Mouse (Mus musculus): ENCODE results near the gene Eln. TPM values are rescaled to one million over a fixed set of nuclear protein-coding genes. Genes with fewer than 3 reads are reported as not detected.

The Eln gene
- 2.0 and 3.4 TPM in 2 replicates for polyA plus RNA-seq (2014; fragmentation: Nextera tagmentation; extraction: Ambion mirVana)

DNA sequence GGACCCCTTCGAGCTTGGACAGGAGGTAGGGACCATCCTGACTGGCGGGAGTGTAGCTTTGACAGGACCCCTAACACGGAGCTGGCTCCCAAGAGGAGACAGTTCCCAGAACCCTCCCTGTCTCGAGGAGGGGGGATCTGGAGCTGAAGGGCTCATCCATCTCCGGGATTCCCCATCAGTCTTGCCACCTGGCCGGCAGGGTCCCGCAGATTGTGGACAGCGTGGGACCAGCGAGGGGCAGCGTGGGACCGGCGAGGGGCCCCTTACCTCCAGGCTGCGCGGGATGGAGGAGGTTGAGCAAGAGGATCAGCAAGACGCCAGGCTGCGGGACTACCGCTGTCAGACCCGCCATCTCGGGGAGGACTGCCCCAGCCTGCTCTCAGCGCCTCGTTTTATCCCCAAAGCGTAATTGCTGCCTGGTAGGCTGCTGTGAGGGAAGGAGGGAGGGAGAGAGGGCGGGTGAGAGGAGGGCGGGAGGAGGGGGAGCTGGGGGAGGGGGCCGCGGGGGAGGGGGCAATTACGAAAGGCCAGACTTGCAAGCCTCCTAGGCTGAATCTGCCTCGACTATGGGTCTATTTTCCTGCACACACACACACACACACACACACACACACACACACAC is at the start of gene Eln:
Eln (minus strand) TSS at position 434 of the 622 bp plus-strand sequence.
- DNase-seq (peak; percentile 71), ATAC-seq (ENCODE audit: low FRiP score, low TSS enrichment) (peak; percentile 65)
- no peaks in the 10 kb centered on the region for H3K36me3 ChIP-seq (ENCODE audit: control insufficient read depth, insufficient read depth, low read length)
- H3K4me2 ChIP-seq (ENCODE audit: low read length): peak within 1 kb of the TSS; percentile 77
- peak within 1 kb of the TSS; percentile 62 for H3K9ac ChIP-seq (replicated peaks; ENCODE audit: low read length)
- no peaks in the 10 kb centered on the region for H3K9me3 ChIP-seq (ENCODE audit: control insufficient read depth, low read length)
- no peaks in the 10 kb centered on the region for H3K27me3 ChIP-seq (ENCODE audit: control insufficient read depth, insufficient read depth, low read length)
- 2% methylated on average over 25 of the region's 28 CpGs for WGBS
- H3K4me1 ChIP-seq (ENCODE audit: control insufficient read depth, insufficient read depth, low read length): no peaks in the 10 kb centered on the region
- H3K27ac ChIP-seq (replicated peaks; ENCODE audit: low read depth, low read length): 0 out of 2 replicates have a peak within 1 kb of the TSS, but pooled peaks have one; percentile 32
- peak within 1 kb of the TSS; percentile 41 for H3K4me3 ChIP-seq (replicated peaks; ENCODE audit: low read depth, low read length)

DNA sequence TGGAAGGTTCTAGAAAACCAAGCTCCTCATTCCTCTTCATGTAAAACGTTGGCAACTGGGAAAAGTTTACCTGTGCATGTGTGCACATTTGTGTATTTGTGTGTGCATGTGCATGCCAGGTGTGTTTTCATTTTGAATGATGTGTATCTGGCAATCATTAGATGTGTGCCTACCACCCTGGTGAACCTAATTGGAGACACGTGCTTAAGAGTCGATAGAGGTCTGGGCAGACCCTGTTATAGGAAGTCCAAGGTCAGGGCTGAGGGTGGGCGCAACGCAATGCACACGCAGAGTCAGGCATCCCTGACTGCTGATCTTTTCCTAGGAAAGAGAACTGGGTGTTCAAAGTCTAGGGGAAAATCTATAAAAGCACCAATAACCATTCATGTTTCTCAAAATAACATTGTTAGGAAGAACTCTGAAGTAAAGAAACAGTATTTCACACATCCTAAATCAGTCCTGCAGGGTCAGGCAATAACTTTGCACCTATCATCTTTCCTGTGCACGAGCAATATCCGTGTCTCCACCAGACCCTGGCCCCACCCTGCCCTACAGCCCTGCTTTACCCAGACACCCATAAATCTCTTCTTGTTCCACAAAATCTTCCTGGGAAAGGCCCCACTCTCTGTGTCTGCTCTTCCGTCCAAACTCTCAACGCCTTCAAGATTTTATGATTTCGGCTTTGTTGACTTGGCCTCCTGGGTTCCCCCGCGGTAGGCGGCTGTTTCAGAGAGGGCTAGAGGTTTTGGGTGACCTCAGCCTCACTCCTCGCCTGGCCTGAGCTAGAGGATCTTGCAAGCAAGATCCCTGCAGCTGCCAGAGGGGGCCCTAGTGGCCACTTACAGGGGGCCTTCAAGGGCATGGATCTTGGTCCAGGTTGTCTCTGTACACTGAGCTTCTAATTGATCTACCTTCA is 43.2 kb upstream of the Eln start:
- DNase-seq (no peak), ATAC-seq (ENCODE audit: low FRiP score, low TSS enrichment) (no peak)
- Histone ChIP-seq H3K9me3 (ENCODE audit: control insufficient read depth, low read length) (no peaks in the 10 kb centered on the region), H3K36me3 (ENCODE audit: control insufficient read depth, insufficient read depth, low read length) (no peaks in the 10 kb centered on the region), H3K27ac (replicated peaks; ENCODE audit: low read depth, low read length) (no peak overlapping the region), H3K4me2 (ENCODE audit: low read length) (no peak overlapping the region), H3K4me3 (replicated peaks; ENCODE audit: low read depth, low read length) (no peak overlapping the region), H3K4me1 (ENCODE audit: control insufficient read depth, insufficient read depth, low read length) (0 out of 2 replicates have a peak, but pooled peaks cover 6% of the 10 kb centered on the region), H3K9ac (replicated peaks; ENCODE audit: low read length) (no peak overlapping the region), H3K27me3 (ENCODE audit: control insufficient read depth, insufficient read depth, low read length) (no peaks in the 10 kb centered on the region)
- WGBS: 93% methylated on average over 15 of the region's 15 CpGs

DNA sequence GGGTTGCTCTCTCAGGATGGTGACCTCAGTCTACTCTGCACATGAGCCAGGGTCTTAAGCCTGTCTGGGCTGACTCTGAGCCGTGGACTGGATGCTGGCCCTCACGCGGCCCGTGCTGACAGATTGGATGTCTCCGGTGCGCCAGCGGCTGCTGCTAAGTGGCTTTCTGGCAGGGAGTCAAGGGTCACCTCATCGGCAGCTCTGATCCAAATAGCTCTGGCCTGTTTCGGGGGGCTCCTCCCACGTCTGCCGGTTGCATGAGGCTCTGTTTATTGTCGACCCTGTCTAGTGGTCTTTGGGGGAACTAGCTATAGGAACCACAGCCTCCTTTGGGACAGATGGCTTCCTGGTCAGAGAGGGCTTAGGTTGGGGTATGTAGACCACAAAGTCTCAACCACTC is 41.1 kb upstream of the Eln start:
- H3K27me3 ChIP-seq (ENCODE audit: control insufficient read depth, insufficient read depth, low read length): no peaks in the 10 kb centered on the region
- H3K27ac ChIP-seq (replicated peaks; ENCODE audit: low read depth, low read length): no peak overlapping the region
- H3K4me3 ChIP-seq (replicated peaks; ENCODE audit: low read depth, low read length): no peak overlapping the region
- no peak overlapping the region for H3K9ac ChIP-seq (replicated peaks; ENCODE audit: low read length)
- no peaks in the 10 kb centered on the region for H3K9me3 ChIP-seq (ENCODE audit: control insufficient read depth, low read length)
- 79% methylated on average over 12 of the region's 12 CpGs for WGBS
- DNase-seq (no peak), ATAC-seq (ENCODE audit: low FRiP score, low TSS enrichment) (no peak)
- H3K4me1 ChIP-seq (ENCODE audit: control insufficient read depth, insufficient read depth, low read length): 0 out of 2 replicates have a peak, but pooled peaks cover 6% of the 10 kb centered on the region
- no peak overlapping the region for H3K4me2 ChIP-seq (ENCODE audit: low read length)
- no peaks in the 10 kb centered on the region for H3K36me3 ChIP-seq (ENCODE audit: control insufficient read depth, insufficient read depth, low read length)

DNA sequence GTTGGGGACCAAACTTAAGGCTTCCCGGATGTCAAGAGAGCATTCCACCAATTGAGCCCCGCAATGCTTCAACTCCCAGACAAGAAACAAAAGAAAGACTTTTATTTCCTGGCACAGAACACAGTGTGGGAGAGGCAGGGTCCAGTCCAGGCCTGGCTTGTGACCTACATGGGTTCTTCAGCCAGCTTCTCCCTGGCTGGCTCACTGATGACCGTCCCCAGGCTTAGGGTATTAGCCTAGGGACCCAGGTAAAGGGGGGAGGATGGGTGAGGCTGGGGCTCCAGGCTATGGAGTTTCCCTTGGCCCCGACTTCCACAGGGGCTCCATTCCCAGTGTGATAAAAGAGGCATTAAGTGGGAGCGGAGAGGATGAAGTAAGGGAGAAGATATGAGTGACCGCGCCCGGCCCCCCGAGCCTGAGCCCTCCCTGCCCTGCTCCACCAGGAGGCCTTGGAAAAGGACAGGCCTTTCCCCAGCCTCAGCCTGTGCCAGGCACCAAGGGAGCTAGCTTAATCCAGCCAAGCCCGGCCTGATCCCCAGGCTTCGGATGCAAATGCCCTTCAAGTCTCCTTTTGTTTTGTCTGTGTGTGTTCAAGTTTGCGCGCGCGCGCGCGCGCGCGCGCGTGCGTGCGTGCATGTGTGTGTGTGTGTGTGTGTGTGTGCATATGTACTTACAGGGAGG is 38.7 kb upstream of the Eln start:
- Histone ChIP-seq H3K4me3 (replicated peaks; ENCODE audit: low read depth, low read length) (no peak overlapping the region), H3K27ac (replicated peaks; ENCODE audit: low read depth, low read length) (peak overlapping the region; percentile 38), H3K9me3 (ENCODE audit: control insufficient read depth, low read length) (no peaks in the 10 kb centered on the region), H3K9ac (replicated peaks; ENCODE audit: low read length) (0 out of 2 replicates have a peak overlapping the region, but pooled peaks have one; percentile 17), H3K27me3 (ENCODE audit: control insufficient read depth, insufficient read depth, low read length) (no peaks in the 10 kb centered on the region), H3K4me1 (ENCODE audit: control insufficient read depth, insufficient read depth, low read length) (0 out of 2 replicates have a peak, but pooled peaks cover 6% of the 10 kb centered on the region), H3K36me3 (ENCODE audit: control insufficient read depth, insufficient read depth, low read length) (no peaks in the 10 kb centered on the region), H3K4me2 (ENCODE audit: low read length) (peak overlapping the region; percentile 30)
- 25% methylated on average over 25 of the region's 25 CpGs for WGBS
- no peak for ATAC-seq (ENCODE audit: low FRiP score, low TSS enrichment)
- DNase-seq: peak; percentile 75

DNA sequence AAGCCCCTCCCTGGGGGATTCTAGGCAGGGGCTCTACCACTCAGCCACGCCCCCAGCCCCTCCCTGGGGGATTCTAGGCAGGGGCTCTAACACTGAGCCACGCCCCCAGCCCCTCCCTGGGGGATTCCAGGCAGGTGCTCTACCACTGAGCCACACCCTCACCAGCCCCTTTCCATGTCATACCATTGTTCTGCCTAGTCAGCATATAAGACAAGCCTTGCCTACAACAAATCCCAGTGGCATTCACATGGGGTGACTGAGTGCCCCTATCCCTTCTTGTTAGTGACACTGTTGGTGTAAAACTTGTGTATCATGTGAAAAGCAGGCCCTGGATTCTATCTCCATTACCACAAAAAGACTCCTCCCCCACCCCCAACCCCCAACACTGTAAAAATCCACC is 36.7 kb upstream of the Eln start:
- WGBS: 54% methylated on average over 2 of the region's 2 CpGs
- H3K27ac ChIP-seq (replicated peaks; ENCODE audit: low read depth, low read length): no peak overlapping the region
- no peak overlapping the region for H3K4me2 ChIP-seq (ENCODE audit: low read length)
- H3K9ac ChIP-seq (replicated peaks; ENCODE audit: low read length): no peak overlapping the region
- no peak overlapping the region for H3K4me3 ChIP-seq (replicated peaks; ENCODE audit: low read depth, low read length)
- H3K27me3 ChIP-seq (ENCODE audit: control insufficient read depth, insufficient read depth, low read length): no peaks in the 10 kb centered on the region
- no peaks in the 10 kb centered on the region for H3K36me3 ChIP-seq (ENCODE audit: control insufficient read depth, insufficient read depth, low read length)
- H3K9me3 ChIP-seq (ENCODE audit: control insufficient read depth, low read length): no peaks in the 10 kb centered on the region
- H3K4me1 ChIP-seq (ENCODE audit: control insufficient read depth, insufficient read depth, low read length): 0 out of 2 replicates have a peak, but pooled peaks cover 6% of the 10 kb centered on the region
- ATAC-seq (ENCODE audit: low FRiP score, low TSS enrichment): no peak
- DNase-seq: no peak

DNA sequence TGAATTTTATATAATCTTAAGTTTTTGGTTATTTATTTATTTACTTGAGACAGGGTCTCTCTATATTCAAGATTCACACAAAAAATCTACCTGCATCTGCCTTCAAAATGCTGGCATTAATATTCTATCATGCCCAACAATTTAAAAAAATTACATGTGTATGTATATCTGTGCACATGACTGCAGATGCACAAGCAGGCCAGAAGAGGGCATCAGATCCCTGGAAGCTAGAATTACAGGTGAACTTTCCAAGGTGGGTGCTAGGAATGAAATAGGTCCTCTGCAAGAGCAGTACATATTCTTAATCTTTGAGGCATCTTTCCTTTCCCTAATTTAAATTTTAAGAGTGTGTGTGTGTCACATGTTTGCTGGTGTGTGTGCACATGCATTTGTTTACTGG is 33.8 kb upstream of the Eln start:
- 0 out of 2 replicates have a peak, but pooled peaks cover 3% of the 10 kb centered on the region for H3K4me1 ChIP-seq (ENCODE audit: control insufficient read depth, insufficient read depth, low read length)
- no peak overlapping the region for H3K9ac ChIP-seq (replicated peaks; ENCODE audit: low read length)
- ATAC-seq (ENCODE audit: low FRiP score, low TSS enrichment) (no peak), DNase-seq (no peak)
- H3K4me2 ChIP-seq (ENCODE audit: low read length): no peak overlapping the region
- H3K27ac ChIP-seq (replicated peaks; ENCODE audit: low read depth, low read length): no peak overlapping the region
- H3K36me3 ChIP-seq (ENCODE audit: control insufficient read depth, insufficient read depth, low read length): no peaks in the 10 kb centered on the region
- no peaks in the 10 kb centered on the region for H3K27me3 ChIP-seq (ENCODE audit: control insufficient read depth, insufficient read depth, low read length)
- H3K9me3 ChIP-seq (ENCODE audit: control insufficient read depth, low read length): no peaks in the 10 kb centered on the region
- no peak overlapping the region for H3K4me3 ChIP-seq (replicated peaks; ENCODE audit: low read depth, low read length)

DNA sequence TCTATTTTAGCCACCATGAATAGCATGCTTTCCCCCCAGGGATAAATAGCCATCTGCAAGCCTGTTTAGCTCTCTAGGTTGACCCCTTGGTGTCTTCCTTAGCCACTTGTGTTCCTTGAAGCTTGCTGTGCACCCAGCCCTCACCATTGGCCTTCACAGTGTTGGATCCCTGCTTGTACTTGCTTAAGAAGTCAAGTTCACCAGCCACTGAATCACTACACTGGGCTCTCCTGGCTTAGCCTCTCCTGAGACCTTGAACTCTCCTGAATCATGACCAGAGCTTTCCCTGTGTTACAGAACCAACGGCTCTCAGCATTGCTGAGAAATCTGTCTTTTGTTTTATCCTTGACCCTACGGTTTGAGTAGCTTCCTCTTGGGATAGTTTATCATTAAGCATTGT is 33.0 kb upstream of the Eln start:
- Histone ChIP-seq H3K4me2 (ENCODE audit: low read length) (no peak overlapping the region), H3K36me3 (ENCODE audit: control insufficient read depth, insufficient read depth, low read length) (no peaks in the 10 kb centered on the region), H3K27ac (replicated peaks; ENCODE audit: low read depth, low read length) (no peak overlapping the region), H3K9ac (replicated peaks; ENCODE audit: low read length) (no peak overlapping the region), H3K4me1 (ENCODE audit: control insufficient read depth, insufficient read depth, low read length) (no peaks in the 10 kb centered on the region), H3K9me3 (ENCODE audit: control insufficient read depth, low read length) (no peaks in the 10 kb centered on the region), H3K27me3 (ENCODE audit: control insufficient read depth, insufficient read depth, low read length) (no peaks in the 10 kb centered on the region), H3K4me3 (replicated peaks; ENCODE audit: low read depth, low read length) (no peak overlapping the region)
- WGBS: 84% methylated on average over 2 of the region's 2 CpGs
- DNase-seq (no peak), ATAC-seq (ENCODE audit: low FRiP score, low TSS enrichment) (no peak)

DNA sequence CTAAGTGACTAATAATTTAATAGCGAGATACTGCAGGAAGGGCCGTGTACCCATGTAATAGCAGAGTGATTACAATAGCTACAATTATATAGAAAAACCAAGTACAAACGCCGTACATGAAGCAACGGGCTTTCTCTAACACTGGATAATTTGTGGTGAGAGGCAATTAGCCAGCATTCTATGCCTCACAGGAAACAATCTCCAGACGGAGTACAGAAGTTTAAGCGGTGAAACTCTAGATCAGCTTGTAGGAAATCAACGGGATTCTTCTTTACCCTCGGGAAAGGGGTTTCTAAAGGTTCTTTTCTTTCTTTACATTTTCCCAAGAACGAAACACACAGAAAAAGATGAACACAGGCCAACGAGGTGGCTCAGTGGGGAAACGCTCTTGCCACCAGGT is 29.4 kb upstream of the Eln start:
- H3K4me1 ChIP-seq (ENCODE audit: control insufficient read depth, insufficient read depth, low read length): no peaks in the 10 kb centered on the region
- no peak overlapping the region for H3K27ac ChIP-seq (replicated peaks; ENCODE audit: low read depth, low read length)
- H3K9me3 ChIP-seq (ENCODE audit: control insufficient read depth, low read length): no peaks in the 10 kb centered on the region
- H3K36me3 ChIP-seq (ENCODE audit: control insufficient read depth, insufficient read depth, low read length): no peaks in the 10 kb centered on the region
- ATAC-seq (ENCODE audit: low FRiP score, low TSS enrichment) (no peak), DNase-seq (no peak)
- H3K4me2 ChIP-seq (ENCODE audit: low read length): no peak overlapping the region
- H3K9ac ChIP-seq (replicated peaks; ENCODE audit: low read length): no peak overlapping the region
- WGBS: 91% methylated on average over 12 of the region's 12 CpGs
- H3K27me3 ChIP-seq (ENCODE audit: control insufficient read depth, insufficient read depth, low read length): no peaks in the 10 kb centered on the region
- no peak overlapping the region for H3K4me3 ChIP-seq (replicated peaks; ENCODE audit: low read depth, low read length)
